Mouse (Mus musculus) liver, adult (tissue): ENCODE data around the gene Ubtd1.

Experiments
- GATA4 ChIP-seq: IDR thresholded peaks from 2 replicates; pipeline ENCODE4 v1.6.1; 2014; ENCODE audit warnings: mild to moderate bottlenecking, low read length; ENCODE audit not compliant: insufficient replicate concordance

The Ubtd1 gene

DNA sequence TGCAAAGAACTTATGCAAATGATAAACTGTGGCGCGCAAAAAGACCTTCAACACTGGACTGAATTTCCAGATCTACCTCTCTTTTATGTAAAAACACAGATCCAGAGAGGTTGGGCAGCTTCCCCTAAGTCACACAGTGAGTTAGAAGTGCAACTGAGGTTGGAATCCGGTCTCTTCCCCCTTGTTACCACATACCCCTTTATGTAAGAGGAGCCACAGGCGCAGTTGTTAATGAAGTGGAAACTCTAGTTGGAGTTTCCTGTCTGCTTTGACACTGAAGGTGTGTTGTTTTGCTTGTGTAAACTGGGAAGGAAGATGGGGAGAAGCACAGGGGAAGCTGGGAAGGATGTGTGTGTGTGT, 1.2 kb downstream of the Ubtd1 start:
- TF ChIP-seq GATA4, result no peak

DNA sequence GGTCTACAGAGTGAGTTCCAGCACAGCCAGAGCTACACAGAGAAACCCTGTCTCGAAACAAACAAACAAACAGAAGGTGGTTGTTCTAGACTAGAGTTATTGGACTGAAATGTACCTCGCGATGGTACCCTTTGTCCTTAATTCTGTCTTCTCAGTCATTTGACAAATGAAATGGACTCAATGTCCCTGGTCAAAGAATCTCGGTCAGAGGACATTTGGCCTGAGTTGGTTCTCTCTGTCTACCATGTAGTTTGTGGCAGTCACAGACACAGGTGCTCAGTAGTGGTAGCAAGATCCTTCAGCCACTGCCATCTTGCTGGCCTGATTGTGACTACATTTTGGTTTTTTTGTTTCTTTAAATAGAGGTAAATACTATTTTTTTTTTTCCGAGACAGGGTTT, 4.4 kb downstream of the Ubtd1 start:
- no peak for TF ChIP-seq GATA4

DNA sequence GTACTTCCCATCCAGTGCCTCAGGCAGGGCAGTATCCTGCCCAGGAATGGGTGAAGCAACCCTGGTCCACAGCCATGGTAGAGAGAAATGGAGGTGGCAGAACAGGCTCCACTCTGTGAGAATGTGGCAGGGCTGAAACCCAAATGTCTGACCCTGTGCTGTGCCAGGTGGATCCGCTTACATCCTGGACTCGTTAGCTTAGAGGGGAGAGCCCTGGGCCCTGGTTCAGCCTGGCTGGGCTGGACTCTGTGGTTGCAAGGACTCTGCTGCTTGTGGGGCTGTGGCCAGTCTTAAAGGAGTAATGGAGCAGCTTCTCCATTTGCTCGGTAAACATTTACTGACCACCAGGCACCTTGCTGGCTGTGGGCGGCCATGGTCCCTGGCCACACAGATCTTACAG, 5.6 kb downstream of the Ubtd1 start:
- no peak for TF ChIP-seq GATA4

DNA sequence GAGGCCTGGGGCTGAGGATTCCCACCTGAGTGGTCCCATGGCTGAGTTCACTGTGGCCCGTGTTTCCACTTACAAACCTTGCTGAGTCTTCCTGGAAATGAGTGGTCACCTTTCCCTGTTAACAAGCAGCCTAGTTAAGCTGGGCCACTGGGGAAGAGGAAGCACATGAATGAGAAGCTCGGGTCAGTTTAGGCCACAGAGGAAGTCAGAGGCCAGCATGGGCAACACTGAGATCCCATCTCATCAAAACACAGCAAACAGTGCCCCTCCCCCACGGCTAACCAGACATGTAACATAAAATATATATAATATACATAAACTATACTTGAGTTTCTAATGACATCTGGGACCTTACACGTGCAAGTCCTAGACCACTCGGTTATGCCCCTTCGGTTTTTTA, 8.2 kb downstream of the Ubtd1 start:
- TF ChIP-seq GATA4, result no peak

DNA sequence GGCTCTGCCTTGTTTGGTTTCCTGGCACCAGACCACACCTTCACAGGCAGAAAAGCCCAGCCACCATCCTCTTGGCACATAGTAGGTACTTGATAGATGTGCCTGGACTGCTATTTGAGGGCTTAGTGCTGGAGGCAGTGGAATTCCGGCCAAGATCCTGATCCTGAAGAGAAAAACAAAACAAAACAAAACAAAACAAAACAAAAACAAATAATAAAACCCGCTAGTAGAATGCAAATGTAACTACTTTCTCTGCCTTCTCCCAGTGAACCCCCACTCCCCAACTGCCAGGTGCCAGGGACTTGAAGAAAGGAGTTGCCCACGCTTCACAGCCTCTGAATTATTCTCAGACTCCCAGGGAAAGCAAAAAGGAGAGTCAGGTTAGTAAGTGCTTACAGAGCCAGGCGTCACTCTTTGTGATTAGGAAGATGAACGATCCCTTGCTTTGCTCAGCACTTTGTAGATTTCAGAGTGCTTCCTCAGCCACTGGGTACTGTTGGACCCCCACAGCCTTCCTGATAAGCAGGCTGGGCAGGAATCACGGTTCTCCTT, 10.4 kb downstream of the Ubtd1 start:
- TF ChIP-seq GATA4, result no peak

DNA sequence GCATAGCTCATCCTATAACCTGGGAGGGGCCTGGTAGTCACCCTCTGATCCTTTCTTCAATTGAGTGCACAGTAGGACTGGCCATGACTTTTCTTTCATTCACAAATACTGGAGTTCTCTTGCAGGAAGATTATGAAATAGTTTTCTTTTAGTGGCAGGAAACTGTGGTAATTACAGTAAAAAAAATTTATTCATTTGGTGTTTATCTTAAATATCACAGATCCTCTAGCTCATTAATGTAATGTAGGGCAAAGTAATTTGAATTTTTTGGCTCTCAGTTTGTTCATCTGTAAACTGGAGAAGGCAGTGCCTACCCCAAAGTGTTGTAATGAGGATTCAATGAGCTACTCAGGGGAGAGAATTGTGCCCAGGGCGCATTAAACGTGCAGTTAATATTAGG, 11.4 kb downstream of the Ubtd1 start:
- no peak for TF ChIP-seq GATA4

DNA sequence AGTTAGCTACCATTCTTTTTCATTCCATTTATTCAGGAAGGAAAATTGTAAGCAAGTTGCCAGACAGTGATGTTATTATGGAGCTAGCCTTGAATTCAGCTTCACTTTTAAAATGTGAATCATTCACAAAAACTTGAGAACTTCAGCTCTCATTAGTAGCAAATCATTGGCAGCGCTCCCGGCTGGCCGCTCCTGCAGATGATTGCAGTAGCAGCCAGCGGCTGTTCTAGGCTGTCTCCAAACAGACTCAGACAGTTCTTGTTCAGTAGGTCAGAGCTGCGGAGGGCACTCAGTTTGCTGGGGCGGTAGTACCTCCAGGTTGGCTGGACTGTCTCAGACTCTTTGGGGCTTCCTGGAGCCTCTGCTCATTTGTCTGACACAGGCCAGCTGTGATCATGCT, 11.9 kb downstream of the Ubtd1 start:
- TF ChIP-seq GATA4, result no peak

DNA sequence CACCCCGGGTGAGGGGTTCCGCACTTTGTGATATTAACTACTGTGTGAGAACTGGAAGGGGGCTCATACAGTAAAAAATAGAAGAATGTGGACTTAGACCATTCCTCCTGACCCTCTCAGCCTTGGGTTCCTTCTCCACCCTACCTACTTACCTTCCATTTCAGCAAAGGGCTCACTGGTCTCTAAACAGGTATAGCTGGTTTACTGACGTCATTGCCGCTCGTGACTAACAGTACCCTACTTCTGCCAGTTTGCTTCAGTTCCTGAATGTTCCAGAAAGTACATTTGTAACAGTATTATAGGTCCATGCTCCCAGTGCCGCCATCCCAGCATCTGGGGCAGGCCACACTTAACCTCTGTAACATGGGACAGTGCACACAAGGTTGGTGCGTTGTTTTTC, 12.5 kb downstream of the Ubtd1 start:
- TF ChIP-seq GATA4, result no peak

DNA sequence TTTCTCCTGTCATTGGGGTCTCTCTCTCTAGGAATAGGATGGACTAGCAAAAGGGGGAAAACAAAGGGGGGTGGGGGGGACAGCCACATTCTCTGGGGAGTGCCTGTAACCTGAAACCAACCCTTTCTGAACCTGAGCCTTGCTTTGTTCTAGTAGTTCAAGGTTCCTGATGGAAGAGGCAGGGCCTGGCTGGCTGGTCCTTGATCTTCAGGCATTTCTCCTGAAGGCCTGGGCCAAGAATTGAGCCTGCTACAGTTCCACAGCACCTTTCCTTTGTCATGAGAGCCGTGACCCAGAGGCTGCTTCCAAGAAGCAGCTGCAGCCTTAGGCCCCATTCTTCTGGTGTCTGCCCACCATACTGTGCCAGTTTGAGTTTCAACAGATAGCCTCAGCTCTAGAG, 13.9 kb downstream of the Ubtd1 start:
- no peak for TF ChIP-seq GATA4

DNA sequence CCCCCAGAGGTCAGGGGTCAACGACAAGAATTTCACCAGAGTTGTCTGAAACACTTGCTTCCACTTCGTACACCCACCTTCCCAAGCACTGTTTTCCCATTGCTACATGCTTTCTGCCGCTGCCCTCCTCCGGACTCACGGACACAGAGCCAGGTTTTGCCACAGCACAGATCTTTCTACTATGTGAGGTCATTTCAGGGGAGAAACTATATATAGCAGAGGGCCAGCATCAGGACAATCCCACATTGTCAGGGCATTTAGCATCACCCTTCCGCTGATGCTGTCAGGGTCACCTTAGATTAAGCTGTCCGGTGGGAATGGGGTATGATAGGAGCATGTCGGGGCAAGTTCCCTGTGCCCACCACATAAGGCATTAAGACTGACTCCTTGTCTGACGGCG, 15.5 kb downstream of the Ubtd1 start:
- TF ChIP-seq GATA4, result no peak

DNA sequence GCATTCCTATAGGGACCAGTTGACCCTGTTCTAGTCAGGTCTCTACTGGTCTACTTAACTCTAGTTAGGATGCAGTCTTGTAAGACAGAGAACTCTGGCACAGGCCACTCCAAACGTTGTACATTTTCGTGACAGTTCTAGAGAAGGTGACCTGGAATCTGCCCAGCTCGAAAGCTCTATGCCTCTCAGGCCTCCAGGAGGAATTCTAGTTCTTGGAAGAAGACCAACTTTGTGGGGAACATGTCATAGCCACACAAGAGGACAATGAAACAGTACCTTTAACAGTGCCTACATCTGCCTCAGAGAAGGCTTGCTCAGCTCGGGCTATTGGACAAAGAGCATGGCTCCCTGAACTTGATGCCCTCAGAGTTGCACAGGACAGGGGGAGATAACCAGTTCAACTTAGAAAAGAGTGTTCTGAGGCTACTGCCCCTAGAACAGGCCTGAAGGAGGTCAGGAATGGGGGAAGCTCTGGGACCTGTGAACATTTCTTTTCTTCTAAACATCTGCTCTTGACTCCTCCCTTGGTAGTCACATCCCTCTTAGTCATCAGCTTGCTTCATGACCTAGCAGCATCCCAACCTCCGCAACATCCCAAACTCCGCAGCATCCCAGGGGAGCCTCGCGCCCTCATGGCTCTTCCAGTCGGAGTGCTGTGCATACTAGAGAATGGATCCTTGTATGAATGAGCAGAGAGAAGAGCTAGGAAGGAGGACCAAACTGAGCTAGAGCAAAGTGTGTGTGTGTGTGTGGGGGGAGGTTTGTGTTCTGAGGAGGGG, 17.4 kb downstream of the Ubtd1 start:
- TF ChIP-seq GATA4, result no peak

DNA sequence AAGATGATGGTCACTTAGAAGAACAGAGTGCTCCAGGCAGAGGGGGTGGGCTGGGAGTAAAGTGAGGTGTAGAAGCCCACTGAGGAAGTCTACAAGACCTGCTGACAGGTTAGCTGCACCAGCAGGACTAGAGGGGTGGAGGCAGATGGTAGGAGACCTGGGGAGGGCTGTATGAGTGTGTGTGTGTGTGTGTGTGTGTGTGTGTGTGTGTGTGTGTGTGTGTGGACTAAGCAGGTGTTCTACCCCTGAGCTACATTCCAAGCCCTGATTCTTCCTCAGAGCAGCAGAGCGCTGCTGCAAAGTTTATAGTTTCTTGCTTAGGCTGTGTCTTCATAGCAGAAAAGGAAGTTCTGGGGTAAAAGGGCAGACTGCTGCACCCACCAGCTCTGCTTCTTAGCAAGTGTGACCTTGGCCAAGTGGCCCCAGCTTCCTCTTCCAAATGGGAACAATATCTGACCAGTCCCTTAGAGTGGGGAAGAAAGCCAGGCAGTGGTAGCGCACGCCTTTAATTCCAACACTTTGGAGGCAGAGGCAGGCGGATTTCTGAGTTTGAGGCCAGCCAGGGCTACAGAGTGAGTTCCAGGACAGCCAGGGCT, 18.2 kb downstream of the Ubtd1 start:
- no peak for TF ChIP-seq GATA4

DNA sequence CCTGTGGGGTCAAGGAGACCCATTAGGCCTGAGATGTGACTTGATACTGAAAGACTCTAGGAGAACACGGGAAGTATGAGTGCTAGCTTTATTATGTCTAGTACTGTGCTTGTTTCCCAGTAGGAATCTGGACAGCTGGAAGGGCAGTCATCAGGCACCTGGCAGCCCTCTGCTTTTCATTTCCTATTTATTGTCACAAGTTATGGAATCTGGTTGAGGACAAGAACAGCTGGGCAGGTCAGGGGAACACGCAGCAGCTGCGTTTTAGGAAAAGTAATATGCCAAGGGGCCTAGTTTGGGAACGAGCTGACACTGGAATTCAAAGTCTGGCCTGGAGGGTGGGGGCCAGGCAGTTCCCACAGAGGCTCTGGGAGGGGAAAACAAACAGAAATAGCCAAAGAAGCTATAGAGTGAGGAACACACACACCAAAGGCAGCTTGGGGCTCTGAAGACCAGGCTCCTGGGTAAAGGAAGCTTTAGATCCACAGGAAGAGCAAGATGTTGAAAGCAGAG, 18.9 kb downstream of the Ubtd1 start:
- no peak for TF ChIP-seq GATA4

DNA sequence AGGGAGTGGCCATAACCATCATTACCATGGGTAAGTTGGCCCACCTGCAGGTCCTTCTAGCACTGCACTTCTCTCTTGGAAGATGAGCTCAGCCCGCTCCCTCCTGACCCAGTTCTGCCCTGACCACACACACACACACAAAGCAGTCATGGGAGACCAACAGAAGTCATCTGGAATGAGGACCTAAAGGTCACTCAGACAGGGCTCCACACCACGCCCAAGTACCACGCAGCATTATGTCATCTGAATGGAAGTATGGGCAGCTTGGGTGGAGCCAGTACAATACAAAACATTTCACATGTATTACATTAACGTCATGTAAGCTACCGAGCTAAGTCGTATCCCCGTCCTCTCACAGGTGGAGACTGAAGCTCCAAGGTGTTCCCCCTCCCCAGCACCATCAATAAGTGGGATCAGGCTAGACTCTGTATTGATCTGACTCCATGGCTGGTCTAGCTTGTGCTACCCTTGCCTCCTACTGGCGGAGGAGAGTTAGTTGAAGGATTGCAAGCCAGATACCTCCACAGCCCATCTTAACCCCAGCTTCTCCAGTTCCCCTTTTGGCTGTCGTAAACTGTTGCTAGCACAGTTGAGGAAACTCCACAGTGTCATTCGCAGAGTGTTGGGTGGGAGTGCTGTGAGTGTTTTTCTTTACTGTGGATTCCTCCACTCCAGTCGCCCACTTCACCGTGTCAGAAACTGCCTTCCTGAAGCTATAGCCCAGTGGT, 19.9 kb downstream of the Ubtd1 start:
- no peak for TF ChIP-seq GATA4

DNA sequence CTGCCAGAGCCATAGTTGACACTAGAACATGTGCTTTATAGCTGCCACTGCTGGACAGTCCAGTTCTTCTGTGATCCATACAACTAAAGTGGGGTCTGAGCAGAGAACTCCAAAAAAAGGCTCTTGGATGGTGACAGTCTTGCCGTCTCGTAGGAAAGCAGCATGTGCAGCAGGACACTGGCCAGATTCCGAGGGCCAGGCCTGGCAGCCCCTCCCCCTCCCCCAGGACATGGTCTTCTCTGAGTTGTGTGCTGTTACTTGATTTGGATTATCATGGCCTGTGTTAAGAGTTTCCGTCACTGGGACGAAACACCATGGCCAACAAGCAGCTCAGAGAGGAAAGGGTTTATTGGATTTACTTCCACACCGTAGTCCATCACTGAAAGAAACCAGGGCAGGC, 22.7 kb downstream of the Ubtd1 start:
- TF ChIP-seq GATA4, result no peak

DNA sequence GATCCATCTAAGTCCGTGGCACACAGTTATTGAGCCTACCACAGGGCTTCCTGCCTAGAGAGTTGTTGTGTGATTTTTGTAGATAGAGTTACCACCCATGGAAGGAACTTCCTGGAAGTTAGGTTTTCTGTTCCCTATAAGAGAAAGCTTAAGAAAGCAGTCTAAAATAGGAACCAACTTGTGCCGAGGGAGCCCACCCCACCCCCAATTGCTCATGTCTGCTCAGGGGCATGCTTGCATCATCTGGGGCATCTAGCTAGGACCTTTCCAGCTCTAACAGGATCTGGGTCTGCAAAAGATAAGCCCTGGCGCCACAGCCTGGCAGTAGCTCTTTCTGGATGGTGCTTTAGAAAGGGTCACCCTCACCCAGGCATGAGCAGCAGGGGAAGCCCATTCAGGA, 24.1 kb downstream of the Ubtd1 start:
- TF ChIP-seq GATA4, result no peak
